Mouse (Mus musculus) T-helper 17 cell (primary cell): ENCODE measurements around the gene Slc36a3.
"Not testable (repeated sequence)": the region's sequence is repeated elsewhere in the genome, so short reads cannot be mapped to it uniquely, and the experiment has no call there.

ENCODE experiments used
- in situ Hi-C, 2 experiments: fragments of 300-600 bp; cut with MboI, MseI; formaldehyde crosslinking; loops; 1 replicate in 1 of 2; 2 replicates in 1 of 2; pipeline ENCODE4 v1.15.1; 2025; ENCODE audit warnings: high pct_unique_total_duplicates in 2 of 2

Slc36a3 gene

DNA sequence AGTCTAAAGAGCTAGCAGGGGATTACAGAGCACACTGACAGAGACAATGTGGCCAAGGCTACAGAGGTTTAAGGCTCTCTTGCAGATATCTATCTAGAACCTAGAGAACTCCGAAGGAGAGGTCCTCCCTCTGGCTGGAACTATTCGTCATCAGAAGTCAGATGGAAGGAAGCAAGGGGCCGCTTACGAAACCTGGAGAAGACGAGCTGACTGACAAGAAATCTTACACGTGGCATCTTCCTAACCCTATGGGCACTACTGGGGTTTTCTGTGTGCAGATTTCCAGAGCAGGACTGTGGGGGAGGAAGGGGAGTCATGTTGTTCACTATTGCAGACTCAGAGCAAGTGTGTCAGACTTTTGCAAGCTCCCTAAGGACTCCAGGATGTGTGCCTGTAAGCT lies 4.1 kb downstream of the Slc36a3 start:
- in situ Hi-C loops = no loop called here

GRCm38 (mm10) chr11:55146855-55147254 lies 4.7 kb downstream of the Slc36a3 start:
- in situ Hi-C loops = no loop called here

GRCm38 (mm10) chr11:55144011-55144410 lies 7.5 kb downstream of the Slc36a3 start:
- in situ Hi-C loops = no loop called here

DNA sequence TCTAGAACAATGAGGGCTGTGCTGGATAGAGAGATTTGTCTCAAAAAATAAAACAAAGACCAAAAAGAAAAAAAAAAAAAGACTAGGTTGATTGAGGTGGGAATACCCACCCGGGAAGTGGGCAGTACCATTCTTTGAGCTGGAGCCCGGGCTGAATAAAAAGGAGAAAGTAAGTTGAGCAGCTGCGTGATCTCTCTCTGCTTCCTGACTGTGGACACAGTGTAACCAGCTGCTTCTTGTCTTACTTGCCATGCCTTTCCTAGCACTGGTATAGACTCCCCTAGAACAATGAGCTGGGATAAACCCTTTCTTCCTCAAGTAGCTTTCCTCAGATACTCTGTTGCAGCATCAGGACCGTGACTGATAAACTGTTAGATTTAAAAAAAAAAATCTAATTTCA lies 10.0 kb downstream of the Slc36a3 start:
- in situ Hi-C loops = no loop called here

- in situ Hi-C loops = no loop called here
These were observed 13.9 kb downstream of the Slc36a3 start for GRCm38 (mm10) chr11:55137646-55138045.

GRCm38 (mm10) chr11:55136770-55137547 lies 14.5 kb downstream of the Slc36a3 start:
- in situ Hi-C loops = no loop called here

DNA sequence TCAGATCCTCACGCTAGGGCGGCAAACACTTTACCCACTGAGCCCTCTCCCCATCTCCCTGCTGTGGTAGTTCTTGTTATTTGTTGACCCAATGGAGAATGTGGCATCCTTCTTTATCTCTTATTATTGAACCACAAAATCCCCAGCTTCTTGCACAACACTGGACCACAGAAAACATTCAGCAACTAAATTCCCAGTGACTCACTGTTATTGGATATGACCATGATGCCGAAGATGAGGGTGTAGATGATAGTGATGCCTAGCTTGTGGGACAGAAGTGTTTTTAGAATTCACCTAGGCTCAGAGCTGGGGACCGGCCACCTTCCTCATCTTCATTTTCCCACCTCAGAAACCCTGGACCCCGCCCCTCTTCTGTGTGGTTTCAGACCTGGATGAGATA lies 16.6 kb downstream of the Slc36a3 start:
- in situ Hi-C loops = no loop called here

DNA sequence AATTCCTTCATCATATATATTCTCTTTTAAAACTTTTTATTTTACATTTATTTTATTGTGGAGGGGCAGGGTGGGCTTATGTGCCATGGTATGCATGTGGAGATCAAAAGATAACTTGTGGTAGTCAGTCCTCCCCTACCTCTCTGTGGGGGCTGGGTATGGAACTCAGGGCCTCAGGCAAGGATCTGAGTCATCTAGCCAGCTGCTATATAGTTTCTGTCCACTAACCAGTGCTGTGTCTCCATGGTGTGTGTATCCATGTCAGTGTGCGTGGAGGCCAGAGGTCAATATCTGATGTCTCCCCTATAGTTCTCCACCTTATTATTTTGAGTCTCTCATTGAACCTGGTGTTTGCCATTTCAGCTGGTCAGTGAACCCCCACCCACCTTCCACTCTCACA lies 17.1 kb downstream of the Slc36a3 start:
- in situ Hi-C loops = no loop called here

DNA sequence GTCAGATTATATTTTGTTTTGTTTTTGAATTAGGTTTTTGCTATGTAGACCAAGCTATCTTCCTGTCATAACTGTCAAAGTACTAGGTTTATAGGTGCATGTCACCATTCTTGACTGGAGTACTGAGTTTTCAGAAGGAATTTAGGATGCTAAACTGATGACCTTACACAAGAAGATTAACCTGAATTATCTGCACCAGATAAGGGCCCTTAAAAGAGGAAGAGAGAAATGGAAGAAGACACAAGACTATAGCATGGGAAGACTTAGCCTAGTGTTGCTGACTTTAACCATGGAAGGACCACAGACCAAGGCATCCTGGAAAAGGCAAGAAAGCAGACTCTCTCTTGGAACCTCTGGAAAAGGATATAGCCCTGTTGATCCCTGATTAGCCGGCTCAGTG lies 18.3 kb downstream of the Slc36a3 start:
- in situ Hi-C loops = no loop called here

DNA sequence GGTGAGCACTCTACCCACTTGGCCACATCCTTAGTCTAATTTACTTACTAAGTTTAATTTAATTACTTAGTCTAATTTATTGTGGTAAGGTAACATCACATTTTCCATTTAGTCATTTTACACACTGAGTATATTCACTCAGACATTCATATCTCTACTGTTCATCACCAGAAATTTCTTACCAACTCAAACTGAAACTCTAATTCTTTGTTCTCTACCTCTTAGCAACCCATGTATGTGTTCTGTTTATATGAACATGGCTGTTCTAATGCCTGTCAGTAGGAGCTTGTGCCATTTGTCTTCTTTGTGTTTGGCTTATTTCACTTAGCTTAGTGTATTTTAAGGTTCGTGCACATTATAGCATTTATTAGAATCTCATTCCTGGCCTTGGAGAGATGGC lies 19.6 kb downstream of the Slc36a3 start:
- in situ Hi-C loops = no loop called here

GRCm38 (mm10) chr11:55131077-55131742 lies 20.3 kb downstream of the Slc36a3 start:
- in situ Hi-C loops = no loop called here

GRCm38 (mm10) chr11:55128411-55128810 lies 23.1 kb downstream of the Slc36a3 start:
- in situ Hi-C loops = no loop called here

DNA sequence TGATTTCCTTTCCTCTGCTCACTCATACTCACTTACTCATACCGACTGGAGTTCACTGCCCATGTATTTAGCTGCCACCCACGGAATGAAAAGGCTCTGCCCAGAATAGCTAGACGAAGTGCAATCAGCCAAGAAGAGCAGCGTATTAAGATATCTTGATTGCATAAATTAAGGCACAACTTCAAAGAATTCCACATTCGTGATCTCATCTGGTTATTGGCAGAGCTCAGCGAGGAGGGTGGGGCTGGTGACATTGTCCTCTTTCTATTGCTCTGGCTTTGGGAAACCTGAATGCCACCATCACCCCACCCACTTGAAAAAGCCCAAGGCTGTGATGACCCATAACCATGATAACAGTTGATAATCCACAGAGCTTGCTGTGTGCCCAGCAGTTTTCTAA lies 23.6 kb downstream of the Slc36a3 start:
- in situ Hi-C loops = no loop called here

- in situ Hi-C loops = no loop called here
These were observed 24.8 kb downstream of the Slc36a3 start for GRCm38 (mm10) chr11:55126663-55127062.

GRCm38 (mm10) chr11:55121430-55121829 lies 30.1 kb downstream of the Slc36a3 start:
- in situ Hi-C loops = no loop called here

DNA sequence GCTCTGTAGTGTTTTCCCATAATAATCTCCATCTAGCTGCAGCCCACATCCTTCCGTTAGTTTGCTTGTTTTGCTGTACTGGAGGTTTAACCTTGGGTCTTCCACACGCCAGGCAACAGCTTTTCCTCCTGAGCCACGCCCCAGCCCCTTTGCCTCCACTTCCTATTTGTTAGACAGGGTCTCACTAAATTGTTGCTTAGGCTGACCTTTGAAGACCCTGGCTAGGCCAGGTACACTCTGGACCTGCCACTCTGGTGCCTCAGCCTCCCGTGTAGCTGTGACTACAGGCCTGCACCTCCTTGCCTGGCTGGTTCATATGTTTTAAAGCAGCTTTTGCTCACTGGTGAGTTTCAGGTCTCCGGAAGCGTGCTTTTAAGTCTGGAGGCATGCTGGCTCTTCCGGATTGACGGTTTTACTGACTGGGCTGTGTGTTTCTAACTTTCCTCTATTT lies 30.7 kb downstream of the Slc36a3 start:
- in situ Hi-C loops = no loop called here

DNA sequence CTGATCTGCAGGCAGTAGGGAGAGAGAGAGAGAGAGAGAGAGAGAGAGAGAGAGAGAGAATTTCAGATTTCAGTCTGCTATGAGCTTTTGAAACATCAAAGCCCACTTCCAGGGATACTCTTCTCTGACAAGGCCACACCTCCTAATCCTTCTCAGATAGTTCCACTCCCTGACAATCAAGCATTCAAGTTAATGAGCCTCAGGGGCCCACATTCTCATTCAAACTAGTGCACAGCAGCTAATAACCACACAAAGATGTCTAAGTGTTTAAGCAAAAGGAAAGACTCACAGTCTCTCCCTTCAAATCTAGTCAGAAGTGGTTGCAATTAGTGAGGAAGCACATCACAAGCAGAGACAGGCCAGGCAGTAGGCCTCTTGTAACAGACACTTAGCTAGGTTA lies 31.2 kb downstream of the Slc36a3 start:
- in situ Hi-C loops = no loop called here

DNA sequence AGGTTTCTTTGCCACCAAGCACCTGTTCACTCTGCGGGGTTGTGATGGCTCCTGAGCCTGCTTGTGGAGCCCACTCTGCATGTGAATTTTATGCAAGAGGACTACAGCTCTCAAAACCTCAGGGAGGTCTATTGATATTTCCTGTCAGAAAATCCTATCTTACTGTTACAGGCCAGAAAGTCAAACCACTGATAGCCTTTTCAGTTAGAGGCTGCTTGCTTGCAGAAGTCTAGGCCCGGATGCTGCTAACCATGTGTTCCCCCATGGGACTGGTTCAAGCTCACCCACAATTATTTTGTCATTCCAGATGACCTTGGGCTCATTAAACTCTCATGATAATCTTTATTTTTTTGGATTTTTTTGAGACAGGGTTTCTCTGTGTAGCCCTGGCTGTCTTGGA lies 34.5 kb downstream of the Slc36a3 start:
- in situ Hi-C loops = no loop called here

- in situ Hi-C loops = no loop called here
These were observed 35.5 kb downstream of the Slc36a3 start for GRCm38 (mm10) chr11:55116004-55116403.

DNA sequence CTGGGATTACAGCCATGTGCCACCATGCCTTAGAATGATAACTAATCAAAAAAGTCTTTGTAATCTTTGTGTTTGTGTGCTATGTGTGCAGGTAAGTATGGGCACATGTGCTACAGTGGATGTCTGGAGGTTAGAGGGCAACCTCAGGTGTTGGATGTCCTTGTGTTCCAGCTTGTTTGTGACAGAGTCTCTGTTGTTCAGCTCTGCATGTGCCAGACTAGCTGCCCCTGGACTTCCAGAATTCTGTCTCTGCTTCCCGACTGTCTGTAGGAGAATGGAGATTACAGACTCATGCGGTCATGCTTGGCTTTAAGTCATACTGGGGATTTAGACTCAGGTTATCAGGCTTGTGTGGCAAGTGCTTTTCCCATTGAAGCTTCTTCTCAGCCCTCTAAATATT lies 37.2 kb downstream of the Slc36a3 start:
- in situ Hi-C loops = no loop called here

DNA sequence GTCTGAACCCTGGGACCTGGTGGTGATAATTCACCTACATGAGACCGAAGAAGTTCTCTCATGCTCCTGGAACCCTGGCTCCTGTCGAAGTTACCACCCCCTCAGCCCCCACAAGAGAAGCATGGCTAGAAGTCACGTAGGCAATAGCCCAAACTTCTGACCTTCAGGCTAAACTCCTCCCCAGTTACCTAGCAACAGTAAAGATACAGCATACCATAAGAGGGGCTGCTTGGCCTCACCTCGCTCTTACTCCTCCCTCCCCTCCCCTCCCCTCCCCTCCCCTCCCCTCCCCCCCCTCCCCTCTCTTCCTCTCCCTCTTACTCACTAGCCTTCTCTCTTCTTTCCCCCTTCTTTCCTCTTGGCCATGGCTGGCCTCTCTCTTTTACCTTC lies 37.7 kb downstream of the Slc36a3 start:
- in situ Hi-C loops = not testable (repeated sequence)

DNA sequence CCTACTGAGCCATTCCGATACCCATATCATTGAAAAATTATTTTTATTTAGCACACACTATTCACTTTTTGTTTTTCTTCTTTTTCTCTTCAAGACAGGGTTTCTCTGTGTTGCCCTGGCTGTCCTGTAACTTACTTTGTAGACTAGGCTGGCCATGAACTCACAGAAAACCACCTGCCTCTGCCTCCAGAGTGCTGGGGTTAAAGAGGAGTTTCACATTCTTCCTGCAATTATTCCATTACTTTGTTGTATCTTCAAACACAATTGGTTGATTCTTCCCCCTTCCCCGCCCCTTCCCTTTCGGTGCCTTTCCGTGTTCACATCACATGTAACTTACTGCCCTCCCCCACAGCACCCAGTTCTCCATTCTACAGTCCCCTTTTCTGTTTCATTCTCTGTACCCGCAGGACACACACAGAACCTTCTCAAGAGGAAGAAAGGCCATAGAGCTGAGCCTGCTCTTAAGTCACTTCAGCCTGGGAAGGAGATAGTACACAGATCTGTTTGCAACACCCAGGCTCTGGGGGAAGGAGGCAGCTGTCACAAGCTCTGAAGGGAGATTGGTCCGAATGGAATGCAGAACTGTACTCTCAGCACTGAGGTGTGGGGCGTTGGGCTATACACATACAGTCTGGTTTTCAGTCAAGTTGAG lies 38.2 kb downstream of the Slc36a3 start:
- in situ Hi-C loops = no loop called here
